Mouse (Mus musculus): ENCODE measurements around the gene Scap.

DNA sequence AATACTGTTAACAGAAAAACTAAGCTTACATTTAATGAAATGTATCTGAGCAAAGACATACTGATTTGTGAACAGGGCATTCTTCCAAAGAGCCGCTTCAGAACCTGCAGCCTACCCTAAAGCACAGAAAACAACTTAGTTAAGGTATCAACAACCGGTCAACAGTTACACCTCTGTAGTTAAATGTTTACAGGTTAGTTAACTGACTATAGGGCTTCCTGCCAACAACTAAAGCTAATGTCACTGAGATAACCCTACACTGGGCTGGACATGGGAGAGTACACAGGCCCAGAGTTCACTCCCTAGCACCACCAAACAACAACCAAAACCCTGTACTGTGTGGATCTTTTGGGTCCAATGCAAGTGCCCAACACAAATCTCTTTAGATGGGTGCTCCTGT is 69.6 kb downstream of the Scap start:
- TF ChIP-seq EP300 (IDR thresholded peaks at IDR 0.05; ENCODE audit: insufficient read depth, low read depth, low read length) (no peak), CTCF (IDR thresholded peaks at IDR 0.05; ENCODE audit: low read depth, low read length) (no peak)
